Mouse (Mus musculus) testis, adult 2 months (tissue): Measurements from ENCODE around the gene Vmn1r16.

Source experiments
- CTCF ChIP-seq: fragments of 200-500 bp; IDR thresholded peaks from 2 replicates; pipeline ENCODE4 v1.5.1; 2012; ENCODE audit warnings: low read depth, mild to moderate bottlenecking, inconsistent platforms, low read length, moderate library complexity; ENCODE audit not compliant: control insufficient read depth, insufficient read depth, insufficient replicate concordance
- POLR2A ChIP-seq: fragments of 200-500 bp; IDR thresholded peaks from 2 replicates; pipeline ENCODE4 v1.6.1; 2012; ENCODE audit warnings: low read depth, mild to moderate bottlenecking, inconsistent platforms, low read length, moderate library complexity; ENCODE audit not compliant: control insufficient read depth

DNA sequence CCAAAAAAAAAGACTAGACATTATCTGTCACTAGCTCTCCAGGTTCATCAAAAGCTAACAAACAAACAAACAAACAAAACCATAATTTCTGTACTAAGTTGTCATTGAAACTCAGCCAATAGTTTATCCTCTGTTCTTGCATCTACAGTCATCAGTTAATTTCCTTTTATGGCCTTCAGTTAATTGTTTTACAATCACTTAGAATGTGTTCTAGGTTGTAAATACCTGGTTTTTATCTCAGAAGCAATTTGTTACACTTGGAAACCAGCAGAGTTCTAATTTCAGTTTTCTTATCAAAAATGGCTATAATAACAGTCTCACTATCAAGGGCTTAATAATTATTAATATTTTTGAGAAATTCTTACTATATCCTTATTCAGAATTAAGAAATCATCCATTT is 3.1 kb downstream of the Vmn1r16 start:
- TF ChIP-seq CTCF (no peak), POLR2A (no peak)
